Mouse (Mus musculus) c-Kit-positive CD71-negative TER-119-negative erythroid progenitor cells, embryonic 14.5 days (primary cell): ENCODE data around the gene Abcb5.

ENCODE experiments used
- DNase-seq: peaks from one replicate; pipeline ENCODE4 v3.0.0-alpha.2; 2013; ENCODE audit warnings: low read depth

Gene Abcb5

GRCm38 (mm10) chr12:118847861-118848495, 118.2 kb downstream of the Abcb5 start:
- DNase-seq: no peak

GRCm38 (mm10) chr12:118847381-118847780, 118.8 kb downstream of the Abcb5 start:
- DNase-seq: no peak

- DNase-seq: no peak
These were observed 119.4 kb downstream of the Abcb5 start for GRCm38 (mm10) chr12:118846649-118847321.

GRCm38 (mm10) chr12:118846221-118846620, 120.0 kb downstream of the Abcb5 start, which contains the start of gene Sp8:
Sp8 (plus strand) TSS chr12:118846329.
- no peak for DNase-seq

GRCm38 (mm10) chr12:118845351-118845750, 120.9 kb downstream of the Abcb5 start:
- no peak for DNase-seq

GRCm38 (mm10) chr12:118844841-118845240, 121.4 kb downstream of the Abcb5 start:
- no peak for DNase-seq

- DNase-seq: no peak
These were observed 122.1 kb downstream of the Abcb5 start for GRCm38 (mm10) chr12:118844111-118844510.

- DNase-seq: no peak
These were observed 123.4 kb downstream of the Abcb5 start for GRCm38 (mm10) chr12:118842671-118843411.

GRCm38 (mm10) chr12:118841971-118842550, 124.2 kb downstream of the Abcb5 start:
- no peak for DNase-seq

GRCm38 (mm10) chr12:118841381-118841922, 124.8 kb downstream of the Abcb5 start:
- no peak for DNase-seq

GRCm38 (mm10) chr12:118840861-118841260, 125.4 kb downstream of the Abcb5 start:
- DNase-seq: no peak

- DNase-seq: no peak
These were observed 125.9 kb downstream of the Abcb5 start for GRCm38 (mm10) chr12:118840301-118840700.

GRCm38 (mm10) chr12:118839398-118839797, 126.8 kb downstream of the Abcb5 start:
- no peak for DNase-seq

- no peak for DNase-seq
These were observed 128.0 kb downstream of the Abcb5 start for GRCm38 (mm10) chr12:118838260-118838659.

GRCm38 (mm10) chr12:118837361-118837760, 128.9 kb downstream of the Abcb5 start:
- no peak for DNase-seq

GRCm38 (mm10) chr12:118836411-118837341, 129.5 kb downstream of the Abcb5 start:
- no peak for DNase-seq

GRCm38 (mm10) chr12:118829881-118830280, 136.3 kb downstream of the Abcb5 start:
- DNase-seq: no peak
